Mouse (Mus musculus): ENCODE results near the gene Inip. TPM values are rescaled to one million over a fixed set of nuclear protein-coding genes. Genes with fewer than 3 reads are reported as not detected.
A peak's percentile ranks its signal among the peaks of the same experiment; 100 is the strongest.
"Not testable (repeated sequence)": the region's sequence is repeated elsewhere in the genome, so short reads cannot be mapped to it uniquely, and the experiment has no call there.

The Inip gene
- polyA plus RNA-seq, 1 experiment: 10.1 TPM

DNA sequence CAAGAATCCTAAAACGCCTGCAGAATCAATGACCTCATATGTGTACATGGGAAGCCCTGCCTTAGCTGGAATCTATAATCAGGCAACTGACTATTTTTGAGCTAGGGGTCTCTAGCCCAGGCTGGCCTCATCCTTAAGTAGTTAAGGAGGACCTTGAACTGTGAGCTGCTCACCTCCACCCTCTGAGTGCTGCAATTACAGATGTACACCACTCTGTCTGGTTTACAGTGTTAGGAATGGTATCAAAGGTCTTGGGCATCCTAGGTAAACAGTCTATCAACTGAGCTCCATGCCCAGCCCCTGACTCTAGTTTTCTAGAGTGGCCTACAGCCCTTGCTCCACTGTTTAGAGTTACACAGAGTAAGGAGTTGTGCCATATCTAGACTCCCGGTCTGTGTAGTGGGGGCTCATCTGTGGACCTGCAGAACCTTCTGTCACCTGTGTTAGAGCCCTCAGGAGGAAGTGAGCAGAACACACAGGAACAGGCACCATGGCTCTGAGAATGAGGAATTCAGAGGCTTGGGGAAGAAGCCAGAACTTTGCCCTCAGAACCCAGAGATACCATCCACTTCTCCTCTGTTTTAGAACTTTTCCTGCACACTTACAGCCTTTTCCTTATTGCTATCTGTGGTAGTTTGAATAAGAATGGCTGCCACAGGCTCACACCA, 5.5 kb downstream of the Inip start:
- Histone ChIP-seq H3K27ac (ENCODE audit: insufficient read depth, low read length) (no peak overlapping the region), H3K36me3 (ENCODE audit: control insufficient read depth, insufficient read depth, low read length) (no peaks in the 10 kb centered on the region), H3K27me3 (ENCODE audit: control insufficient read depth, insufficient read depth, low read length) (no peaks in the 10 kb centered on the region), H3K4me1 (ENCODE audit: control insufficient read depth, insufficient read depth, insufficient read length) (no peaks in the 10 kb centered on the region), H3K4me3 (ENCODE audit: extremely low read depth, insufficient read depth, insufficient read length) (no peak overlapping the region)
- no peak for DNase-seq (ENCODE audit: low read depth in 1 of 2, low spot score in 2 of 2)
- TF ChIP-seq POLR2A (IDR thresholded peaks at IDR 0.05; ENCODE audit: low read depth, low read length): no peak
- TF ChIP-seq CTCF (IDR thresholded peaks at IDR 0.05; ENCODE audit: extremely low read depth, insufficient read depth, insufficient read length, insufficient replicate concordance): no peak
- WGBS: 64% methylated on average over 2 of the region's 2 CpGs

DNA sequence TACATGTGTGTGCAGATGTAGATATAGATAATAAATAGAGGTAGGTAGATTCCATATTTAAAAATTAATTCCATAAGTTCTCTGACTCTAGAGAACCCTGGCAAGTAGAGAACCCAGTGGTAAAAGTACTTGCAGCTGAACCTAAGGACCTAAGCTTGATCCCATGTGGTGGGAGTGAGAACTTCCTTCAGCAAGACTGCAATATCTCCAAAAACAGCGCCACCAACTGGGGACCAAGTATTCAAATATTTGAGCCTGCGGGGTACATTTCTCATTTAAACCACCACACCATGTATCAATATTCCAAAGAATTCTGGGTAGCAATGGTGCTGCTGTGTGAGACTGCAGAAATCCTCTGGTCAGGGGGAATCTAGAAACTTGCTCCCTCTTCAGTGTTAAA, 7.3 kb downstream of the Inip start:
- Histone ChIP-seq H3K36me3 (ENCODE audit: control insufficient read depth, insufficient read depth, low read length) (no peaks in the 10 kb centered on the region), H3K27ac (ENCODE audit: insufficient read depth, low read length) (no peak overlapping the region), H3K4me3 (ENCODE audit: extremely low read depth, insufficient read depth, insufficient read length) (no peak overlapping the region), H3K4me1 (ENCODE audit: control insufficient read depth, insufficient read depth, insufficient read length) (no peaks in the 10 kb centered on the region), H3K27me3 (ENCODE audit: control insufficient read depth, insufficient read depth, low read length) (no peaks in the 10 kb centered on the region)
- 95% methylated on average over 2 of the region's 2 CpGs for WGBS
- TF ChIP-seq POLR2A (IDR thresholded peaks at IDR 0.05; ENCODE audit: low read depth, low read length): no peak
- TF ChIP-seq CTCF (IDR thresholded peaks at IDR 0.05; ENCODE audit: extremely low read depth, insufficient read depth, insufficient read length, insufficient replicate concordance): no peak
- DNase-seq (ENCODE audit: low read depth in 1 of 2, low spot score in 2 of 2): no peak

DNA sequence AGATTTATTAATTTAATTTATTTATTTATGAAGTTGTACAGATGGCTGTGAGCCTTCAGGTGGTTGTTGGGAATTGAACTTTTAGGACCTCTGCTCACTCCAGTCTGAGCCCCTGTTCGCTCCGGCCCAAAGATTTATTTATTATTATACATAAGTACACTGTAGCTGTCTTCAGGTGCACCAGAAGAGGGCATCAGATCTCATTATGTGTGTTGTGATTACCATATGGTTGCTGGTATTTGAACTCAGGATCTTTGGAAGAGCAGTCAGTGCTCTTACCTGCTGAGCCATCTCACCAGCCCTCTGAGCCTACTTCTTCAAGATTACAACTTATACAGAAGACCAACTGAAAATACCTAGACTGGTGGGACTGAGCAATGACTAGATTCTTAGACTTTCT, 7.8 kb downstream of the Inip start:
- not testable (repeated sequence) for H3K27me3 ChIP-seq (ENCODE audit: control insufficient read depth, insufficient read depth, low read length); H3K4me1 ChIP-seq (ENCODE audit: control insufficient read depth, insufficient read depth, insufficient read length); DNase-seq (ENCODE audit: low read depth in 1 of 2, low spot score in 2 of 2); H3K27ac ChIP-seq (ENCODE audit: insufficient read depth, low read length); H3K4me3 ChIP-seq (ENCODE audit: extremely low read depth, insufficient read depth, insufficient read length); H3K36me3 ChIP-seq (ENCODE audit: control insufficient read depth, insufficient read depth, low read length)
- WGBS: 77% methylated on average over 2 of the region's 2 CpGs

DNA sequence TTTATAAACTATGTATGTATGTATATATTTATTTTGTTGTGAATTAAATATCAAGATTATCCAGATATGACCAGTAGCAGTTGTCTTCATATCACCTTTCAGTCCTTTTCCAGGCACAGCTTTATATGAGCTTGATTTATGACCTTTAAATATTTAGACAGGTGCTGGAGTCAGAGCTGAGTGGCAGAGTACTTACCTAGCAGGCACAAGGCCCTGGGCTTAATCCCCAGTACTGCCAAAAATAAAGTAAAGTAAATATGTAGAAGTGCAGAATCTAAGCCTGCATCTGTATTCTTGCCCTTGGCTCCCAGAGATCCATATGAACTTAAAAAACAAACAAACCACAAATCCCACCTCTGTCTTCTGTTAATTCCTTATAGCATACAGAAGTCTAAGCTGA, 12.4 kb downstream of the Inip start:
- TF ChIP-seq CTCF (IDR thresholded peaks at IDR 0.05; ENCODE audit: extremely low read depth, insufficient read depth, insufficient read length, insufficient replicate concordance) (no peak), POLR2A (IDR thresholded peaks at IDR 0.05; ENCODE audit: low read depth, low read length) (no peak)
- no peak overlapping the region for H3K4me3 ChIP-seq (ENCODE audit: extremely low read depth, insufficient read depth, insufficient read length)
- H3K27ac ChIP-seq (ENCODE audit: insufficient read depth, low read length): no peak overlapping the region
- no peaks in the 10 kb centered on the region for H3K36me3 ChIP-seq (ENCODE audit: control insufficient read depth, insufficient read depth, low read length)
- H3K27me3 ChIP-seq (ENCODE audit: control insufficient read depth, insufficient read depth, low read length): no peaks in the 10 kb centered on the region
- no peak for DNase-seq (ENCODE audit: low read depth in 1 of 2, low spot score in 2 of 2)
- no peaks in the 10 kb centered on the region for H3K4me1 ChIP-seq (ENCODE audit: control insufficient read depth, insufficient read depth, insufficient read length)

DNA sequence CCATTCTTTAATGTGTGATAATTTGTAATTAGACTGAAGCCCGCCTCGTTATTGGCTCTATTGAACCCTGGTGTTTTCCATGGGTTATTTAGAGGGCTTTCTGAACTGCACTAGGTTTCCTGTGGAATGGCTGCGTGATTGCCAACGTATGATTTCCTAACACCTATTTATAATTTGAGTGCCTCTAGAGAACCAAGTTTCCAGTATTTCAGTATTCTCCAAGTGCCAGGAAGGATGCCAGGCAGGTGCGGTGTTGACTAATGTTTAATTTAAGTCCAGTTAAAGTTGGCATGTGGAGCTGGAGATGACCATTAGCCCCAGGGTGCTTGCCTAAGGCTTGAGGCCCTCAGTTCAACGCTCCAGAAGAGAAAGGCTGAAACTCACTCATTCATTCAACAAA, 14.3 kb downstream of the Inip start:
- H3K4me1 ChIP-seq (ENCODE audit: control insufficient read depth, insufficient read depth, insufficient read length): no peaks in the 10 kb centered on the region; the same call in 1 of the 2 replicates
- H3K4me3 ChIP-seq (ENCODE audit: extremely low read depth, insufficient read depth, insufficient read length): no peak overlapping the region
- H3K36me3 ChIP-seq (ENCODE audit: control insufficient read depth, insufficient read depth, low read length): no peaks in the 10 kb centered on the region
- WGBS: 73% methylated on average over 6 of the region's 6 CpGs
- DNase-seq (ENCODE audit: low read depth in 1 of 2, low spot score in 2 of 2): no peak
- TF ChIP-seq CTCF (IDR thresholded peaks at IDR 0.05; ENCODE audit: extremely low read depth, insufficient read depth, insufficient read length, insufficient replicate concordance) (no peak), POLR2A (IDR thresholded peaks at IDR 0.05; ENCODE audit: low read depth, low read length) (no peak)
- no peak overlapping the region for H3K27ac ChIP-seq (ENCODE audit: insufficient read depth, low read length)
- no peaks in the 10 kb centered on the region for H3K27me3 ChIP-seq (ENCODE audit: control insufficient read depth, insufficient read depth, low read length)

DNA sequence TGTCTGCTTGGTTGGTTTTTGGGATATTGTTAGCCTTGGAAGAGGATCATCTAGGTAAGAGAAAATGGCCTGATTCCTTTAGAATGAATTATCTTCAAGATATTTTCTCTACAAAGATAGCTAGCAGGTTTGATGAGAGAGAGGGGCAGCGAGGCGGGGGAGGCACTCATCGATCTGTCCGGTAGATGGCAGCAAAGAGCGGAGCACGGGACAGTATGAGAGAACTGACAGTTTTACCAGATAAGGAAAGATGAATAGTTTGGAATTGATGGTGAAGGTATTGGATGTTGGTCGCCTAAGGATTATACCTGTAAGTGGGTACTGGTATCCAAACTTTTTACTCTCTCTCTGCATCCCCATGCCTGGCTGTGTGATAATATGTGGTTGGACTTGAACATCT, 14.7 kb downstream of the Inip start:
- TF ChIP-seq CTCF (IDR thresholded peaks at IDR 0.05; ENCODE audit: extremely low read depth, insufficient read depth, insufficient read length, insufficient replicate concordance) (peak; percentile 96), POLR2A (IDR thresholded peaks at IDR 0.05; ENCODE audit: low read depth, low read length) (no peak)
- H3K36me3 ChIP-seq (ENCODE audit: control insufficient read depth, insufficient read depth, low read length): no peaks in the 10 kb centered on the region
- DNase-seq (ENCODE audit: low read depth in 1 of 2, low spot score in 2 of 2): peak in 1 of 2 experiments; percentile 76
- H3K4me1 ChIP-seq (ENCODE audit: control insufficient read depth, insufficient read depth, insufficient read length): no peaks in the 10 kb centered on the region; the same call in 1 of the 2 replicates
- H3K4me3 ChIP-seq (ENCODE audit: extremely low read depth, insufficient read depth, insufficient read length): no peak overlapping the region
- WGBS: 2% methylated on average over 7 of the region's 7 CpGs
- H3K27ac ChIP-seq (ENCODE audit: insufficient read depth, low read length): no peak overlapping the region
- no peaks in the 10 kb centered on the region for H3K27me3 ChIP-seq (ENCODE audit: control insufficient read depth, insufficient read depth, low read length)

DNA sequence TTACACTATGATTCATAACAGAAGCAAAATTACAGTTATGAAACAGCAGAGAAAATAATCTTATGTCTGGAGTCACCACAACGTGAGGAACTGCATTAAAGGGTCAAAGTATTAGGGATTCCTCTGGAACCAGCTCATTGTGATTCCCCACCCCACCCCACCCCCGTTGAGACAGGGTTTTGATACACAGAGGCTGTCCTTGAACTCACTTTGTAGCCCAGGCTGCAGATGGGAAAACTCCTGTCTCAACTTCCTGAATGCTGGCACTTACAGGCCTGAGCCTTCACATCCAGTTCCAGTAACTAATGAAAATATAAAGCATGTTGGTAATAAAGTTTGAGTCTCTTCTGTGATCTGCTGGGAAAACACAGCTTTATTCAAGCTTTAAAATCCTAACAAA, 16.0 kb downstream of the Inip start:
- Histone ChIP-seq H3K27me3 (ENCODE audit: control insufficient read depth, insufficient read depth, low read length) (no peaks in the 10 kb centered on the region), H3K27ac (ENCODE audit: insufficient read depth, low read length) (no peak overlapping the region), H3K4me1 (ENCODE audit: control insufficient read depth, insufficient read depth, insufficient read length) (no peaks in the 10 kb centered on the region; the same call in 1 of the 2 replicates), H3K36me3 (ENCODE audit: control insufficient read depth, insufficient read depth, low read length) (no peaks in the 10 kb centered on the region), H3K4me3 (ENCODE audit: extremely low read depth, insufficient read depth, insufficient read length) (no peak overlapping the region)
- 47% methylated on average over 2 of the region's 2 CpGs for WGBS
- no peak for DNase-seq (ENCODE audit: low read depth in 1 of 2, low spot score in 2 of 2)
- no peak for TF ChIP-seq POLR2A (IDR thresholded peaks at IDR 0.05; ENCODE audit: low read depth, low read length)
- no peak for TF ChIP-seq CTCF (IDR thresholded peaks at IDR 0.05; ENCODE audit: extremely low read depth, insufficient read depth, insufficient read length, insufficient replicate concordance)

Data from spleen, adult 2 months (tissue).